Mouse (Mus musculus): Measurements from ENCODE around the gene Ube2n.
A peak's percentile ranks its signal among the peaks of the same experiment; 100 is the strongest.

DNA sequence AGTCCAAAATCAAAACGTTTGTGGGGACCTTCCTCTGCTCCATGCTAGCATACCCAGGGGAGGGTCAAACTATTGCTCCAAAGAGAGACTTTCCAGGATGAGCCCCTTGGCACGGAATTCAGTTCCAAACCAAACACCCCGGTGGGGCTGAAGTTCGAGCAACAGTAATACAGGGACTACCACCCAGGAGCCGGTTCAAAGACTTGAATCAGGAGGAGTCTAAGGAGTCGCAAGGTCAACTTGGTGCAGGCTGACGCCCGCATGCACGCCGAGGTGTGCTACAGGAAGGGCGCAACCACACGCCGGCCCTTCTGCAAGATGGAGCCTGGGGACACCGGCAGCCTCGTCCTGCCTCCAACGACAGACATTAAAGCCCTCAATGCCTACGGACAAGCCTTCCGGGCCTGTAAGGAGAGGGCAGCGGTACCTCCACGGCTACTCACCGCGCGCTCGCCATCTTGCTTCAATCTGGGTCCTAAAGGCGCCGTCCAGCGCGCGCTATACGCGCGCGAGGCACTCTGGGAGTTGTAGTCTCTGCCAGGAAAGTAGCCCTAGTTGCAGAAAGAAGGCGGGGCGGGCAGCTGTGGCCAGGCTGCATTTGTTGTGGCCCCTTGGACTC lies 13.4 kb upstream of the Ube2n start, which contains the start of gene Mrpl42:
- TF ChIP-seq KAT2A (conservative IDR thresholded peaks at IDR 0.05; ENCODE audit: low read depth, low read length) (no peak; the same call in none of the 2 replicates), EP300 (IDR thresholded peaks at IDR 0.05; ENCODE audit: low read depth in 1 of 2, low read length in 2 of 2) (no peak), GABPA (IDR thresholded peaks at IDR 0.05; ENCODE audit: low read depth, low read length) (no peak), CTCF (IDR thresholded peaks at IDR 0.05 in 2 of 3, conservative IDR thresholded peaks at IDR 0.05 in 1 of 3; ENCODE audit: control insufficient read depth in 1 of 3, insufficient read depth in 1 of 3, low read depth in 2 of 3, low read length in 3 of 3, poor library complexity in 1 of 3, severe bottlenecking in 1 of 3) (0 out of 6 replicates have a peak, but pooled peaks of 1 of the 3 experiments have one; percentile 3)

Data from MEL (cell line).